Mouse (Mus musculus) A20 (cell line): ENCODE data around the gene Gm49601.

ENCODE experiments used
- DNase-seq: peaks from one replicate; pipeline ENCODE4 v3.0.0-alpha.2; 2011; ENCODE audit warnings: low read depth, low spot score

Gm49601 gene

DNA sequence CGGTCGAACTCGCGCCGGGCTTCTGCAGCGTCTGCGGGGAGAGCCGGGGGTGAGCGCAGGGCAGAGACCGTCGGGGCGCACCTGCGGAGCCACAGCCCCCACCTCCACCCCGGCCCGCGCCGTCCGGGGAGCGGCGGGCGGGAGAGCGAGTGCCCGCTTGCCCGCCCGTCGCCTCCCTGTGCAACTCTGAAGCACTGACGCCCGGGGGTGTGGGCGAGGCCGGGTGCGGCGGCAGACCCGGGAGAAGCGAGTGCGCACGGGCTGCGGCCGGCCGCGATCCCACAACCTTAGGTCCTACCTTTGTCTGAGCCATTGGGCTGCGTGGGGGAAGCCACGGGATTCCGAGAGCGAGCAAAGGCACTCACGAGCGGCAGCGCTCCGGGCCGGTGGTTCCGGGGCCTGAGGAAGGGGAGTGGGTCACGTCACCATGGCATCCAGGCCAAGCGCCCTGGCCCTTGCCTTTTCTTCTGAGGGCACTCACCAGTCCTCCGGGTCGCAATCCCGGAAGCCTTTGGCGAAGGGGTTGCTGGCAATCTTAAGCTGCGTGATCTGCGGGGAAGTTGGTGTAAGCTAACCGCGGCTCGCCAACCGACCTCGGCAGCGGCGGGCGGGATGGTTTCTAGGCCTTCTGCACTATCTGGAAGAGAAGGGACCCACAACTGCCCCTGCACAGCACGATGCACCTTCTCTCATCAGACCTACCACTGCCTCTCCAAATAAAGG is 43.6 kb downstream of the Gm49601 start:
- no peak for DNase-seq

DNA sequence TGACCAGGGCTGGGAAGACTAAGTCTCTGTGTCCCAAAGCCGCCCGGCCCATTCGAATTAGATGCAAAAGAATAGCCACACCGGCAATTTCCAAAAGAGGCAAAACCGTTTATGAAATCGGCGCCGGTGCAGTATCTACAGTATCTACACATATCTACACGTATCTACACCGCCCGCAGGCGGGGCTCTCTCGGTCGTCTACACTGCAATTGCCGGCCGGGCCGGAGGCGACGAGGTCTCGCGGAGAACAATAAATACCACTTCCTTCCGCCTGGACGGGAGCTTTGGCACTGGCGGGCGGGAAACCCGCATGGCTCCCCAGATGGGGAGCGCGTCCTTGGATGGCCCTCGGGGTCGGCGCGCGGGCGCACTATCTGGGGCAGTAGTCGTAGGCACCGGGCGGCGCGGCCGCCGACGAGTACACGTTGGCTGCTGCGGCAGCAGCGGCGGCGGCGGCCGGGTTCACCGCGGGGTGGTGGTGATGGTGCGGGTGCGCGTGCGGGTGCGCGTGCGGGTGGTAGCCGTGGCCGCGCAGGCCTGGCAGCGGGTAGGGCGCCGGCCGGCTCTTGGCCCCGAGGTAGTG is 44.5 kb downstream of the Gm49601 start:
- DNase-seq = no peak

DNA sequence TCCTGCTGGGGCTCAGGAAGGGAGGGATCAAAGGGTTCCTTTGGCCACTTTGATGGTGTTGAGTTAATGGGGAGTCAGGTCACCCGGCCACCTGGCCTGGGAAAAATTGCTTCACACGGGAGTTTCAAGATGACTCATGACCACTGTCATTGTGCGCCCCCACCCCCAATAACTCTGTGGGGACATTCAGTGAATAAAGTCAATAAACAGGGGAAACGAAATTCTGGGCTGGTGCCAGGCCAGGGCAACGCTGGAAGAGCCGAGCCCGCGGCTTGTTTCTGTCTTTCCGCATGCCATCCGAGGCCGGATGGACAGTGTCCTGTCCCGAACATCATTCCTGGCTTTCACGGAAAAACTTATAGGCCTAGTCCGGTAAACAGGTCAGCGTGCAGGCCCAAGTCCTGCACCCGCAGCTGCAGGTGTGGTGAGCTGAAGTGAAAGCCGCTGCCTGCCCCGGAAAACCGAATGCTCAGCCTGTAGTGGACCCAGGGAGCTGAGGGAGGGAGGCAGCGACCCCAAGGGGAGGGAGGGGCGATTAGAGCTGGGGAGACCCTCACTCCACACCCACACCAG is 45.1 kb downstream of the Gm49601 start:
- DNase-seq = no peak

DNA sequence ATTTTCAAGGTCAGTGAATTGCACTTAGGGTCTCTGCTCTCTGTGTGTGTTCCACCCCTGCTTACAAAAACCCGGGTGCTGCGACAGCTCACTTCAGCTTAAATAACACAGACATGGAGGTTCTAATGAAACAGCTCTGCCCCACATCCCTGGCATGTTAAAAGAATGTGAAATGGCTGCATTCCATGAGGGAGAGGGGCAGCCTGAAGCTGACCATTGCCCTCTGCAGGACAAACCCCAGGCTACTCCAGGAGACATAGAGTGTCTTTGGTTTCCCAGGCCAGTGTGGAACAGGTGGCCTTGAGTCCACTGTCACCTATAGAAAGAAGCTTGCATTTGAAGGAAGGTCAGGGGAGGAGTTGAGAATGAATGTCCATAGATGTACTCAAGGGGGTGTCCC is 45.8 kb downstream of the Gm49601 start:
- no peak for DNase-seq

DNA sequence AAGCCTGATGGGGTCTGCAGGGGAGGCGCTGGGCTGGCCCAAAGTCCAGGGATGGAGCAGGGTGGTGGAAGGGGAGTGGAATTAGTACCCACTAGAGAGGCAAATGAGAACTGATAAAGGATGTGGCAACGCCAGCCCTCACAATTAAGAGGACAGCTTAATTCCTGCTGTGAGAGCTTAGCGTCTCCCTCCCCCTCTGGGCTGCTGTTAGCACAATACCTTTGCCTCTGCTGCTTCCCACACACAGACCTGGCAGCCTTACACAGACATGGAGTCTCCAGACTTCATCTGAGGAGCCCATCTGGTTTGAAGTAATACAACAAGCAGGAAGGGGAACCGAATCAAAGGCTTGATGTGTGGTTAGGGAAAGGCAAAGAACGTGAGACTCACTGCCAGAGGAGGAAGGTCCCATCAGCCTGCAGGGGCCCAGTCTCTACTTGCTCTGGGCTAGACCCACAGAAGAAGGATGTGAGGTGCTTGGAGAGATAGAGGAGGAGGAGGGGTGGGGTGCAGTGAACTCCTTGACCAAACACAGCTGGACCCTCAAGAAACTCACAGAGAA is 48.5 kb downstream of the Gm49601 start:
- no peak for DNase-seq

DNA sequence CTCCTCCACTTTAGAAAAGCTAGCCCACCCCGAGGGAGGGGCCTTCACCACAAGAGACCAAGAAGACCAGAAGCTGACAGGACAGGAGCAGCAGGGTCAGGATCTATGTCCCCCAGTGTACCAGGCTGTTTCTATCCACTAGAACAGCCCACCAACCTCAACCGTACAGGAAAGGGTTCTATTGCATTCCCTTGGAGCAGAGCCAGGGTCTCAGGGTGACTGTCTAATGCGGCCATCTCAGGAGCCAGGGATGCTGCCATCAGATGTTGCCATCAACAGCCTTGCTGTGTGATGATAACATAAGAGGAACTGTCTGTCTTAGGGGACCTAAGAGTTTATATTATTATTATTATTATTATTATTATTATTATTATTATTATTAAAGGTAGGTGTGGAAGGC is 49.2 kb downstream of the Gm49601 start:
- no peak for DNase-seq

DNA sequence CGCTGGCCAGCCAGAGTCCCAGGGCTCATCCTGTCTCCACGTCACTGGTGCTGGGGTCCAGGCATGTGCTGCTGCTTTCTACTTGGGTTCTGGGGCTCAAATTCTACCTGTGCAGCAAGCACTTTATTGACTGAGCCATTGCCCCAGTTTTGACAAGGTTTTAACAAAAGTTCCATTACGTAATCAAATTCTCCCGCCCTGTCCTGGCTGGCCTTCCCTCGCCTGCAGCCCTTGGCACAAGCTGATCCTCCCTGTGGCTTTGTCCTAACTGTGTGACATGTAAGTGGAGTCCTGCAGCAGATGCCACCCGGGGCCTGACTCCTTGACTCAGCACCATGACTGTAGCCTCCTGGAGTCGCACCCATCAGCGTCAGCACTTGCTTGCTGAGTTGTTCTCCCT is 52.0 kb downstream of the Gm49601 start:
- no peak for DNase-seq
